Mouse (Mus musculus): ENCODE measurements around the gene Clstn2. TPM values are rescaled to one million over a fixed set of nuclear protein-coding genes. Genes with fewer than 3 reads are reported as not detected.

Clstn2 gene
- total and polyA plus RNA-seq, 3 experiments = not detected

GRCm38 (mm10) chr9:97977339-97977738 is 55.6 kb downstream of the Clstn2 start:
- no peaks in the 10 kb centered on the region for H3K36me3 ChIP-seq (ENCODE audit: control insufficient read depth in 1 of 2, insufficient read depth in 2 of 2, low read length in 2 of 2)
- H3K27me3 ChIP-seq (ENCODE audit: control insufficient read depth in 1 of 2, insufficient read depth in 2 of 2, low read length in 2 of 2) = no peaks in the 10 kb centered on the region
- DNase-seq (ENCODE audit: low read depth, low spot score) = no peak
- no peak overlapping the region for H3K4me3 ChIP-seq (ENCODE audit: control insufficient read depth in 1 of 2, insufficient read depth in 1 of 2, low read depth in 2 of 2, low read length in 2 of 2)
- H3K9me3 ChIP-seq (replicated peaks; ENCODE audit: insufficient read depth, low read length) = no peaks in the 10 kb centered on the region
- no peak overlapping the region for H3K27ac ChIP-seq (ENCODE audit: control insufficient read depth, low read depth, low read length)
- H3K79me2 ChIP-seq (ENCODE audit: control insufficient read depth, insufficient read depth, low read length, poor library complexity) = no peaks in the 10 kb centered on the region
- H3K4me1 ChIP-seq (ENCODE audit: control insufficient read depth in 1 of 2, insufficient read depth in 2 of 2, low read length in 2 of 2) = no peaks in the 10 kb centered on the region
- H3K9ac ChIP-seq (ENCODE audit: control insufficient read depth, low read depth, low read length, poor library complexity, severe bottlenecking) = no peak overlapping the region
- TF ChIP-seq RCOR1 (IDR thresholded peaks at IDR 0.05; ENCODE audit: low read depth, low read length) = no peak
- no peak for TF ChIP-seq GATA1 (IDR thresholded peaks at IDR 0.05; ENCODE audit: low read depth, low read length)
- no peak for TF ChIP-seq MYB (IDR thresholded peaks at IDR 0.05; ENCODE audit: low read depth, low read length)
- no peak for TF ChIP-seq BHLHE40 (IDR thresholded peaks at IDR 0.05; ENCODE audit: borderline replicate concordance, low read depth, low read length)
- TF ChIP-seq ELF1 (IDR thresholded peaks at IDR 0.05; ENCODE audit: low read depth, low read length) = no peak
- TF ChIP-seq ZMIZ1 (IDR thresholded peaks at IDR 0.05; ENCODE audit: low read depth, low read length) = no peak
- TF ChIP-seq SMC3 (IDR thresholded peaks at IDR 0.05; ENCODE audit: low read depth, low read length) = no peak
- no peak for TF ChIP-seq MYC (IDR thresholded peaks at IDR 0.05; ENCODE audit: low read depth, low read length)
- TF ChIP-seq ZNF384 (IDR thresholded peaks at IDR 0.05; ENCODE audit: low read depth, low read length) = no peak
- no peak for TF ChIP-seq TBP (IDR thresholded peaks at IDR 0.05; ENCODE audit: low read depth, low read length)
- no peak for TF ChIP-seq MEF2A (IDR thresholded peaks at IDR 0.05; ENCODE audit: extremely low read depth, insufficient replicate concordance, low read depth, low read length, poor library complexity, severe bottlenecking)
- no peak for TF ChIP-seq ZKSCAN1 (IDR thresholded peaks at IDR 0.05; ENCODE audit: low read depth, low read length)
- no peak for TF ChIP-seq CTCF (IDR thresholded peaks at IDR 0.05 in 2 of 3, conservative IDR thresholded peaks at IDR 0.05 in 1 of 3; ENCODE audit: control insufficient read depth in 1 of 3, insufficient read depth in 1 of 3, low read depth in 2 of 3, low read length in 3 of 3, poor library complexity in 1 of 3, severe bottlenecking in 1 of 3)
- no peak for TF ChIP-seq HCFC1 (IDR thresholded peaks at IDR 0.05; ENCODE audit: low read depth, low read length)
- no peak for TF ChIP-seq UBTF (IDR thresholded peaks at IDR 0.05; ENCODE audit: borderline replicate concordance, insufficient read depth, low read depth, low read length)
- TF ChIP-seq KAT2A (conservative IDR thresholded peaks at IDR 0.05; ENCODE audit: low read depth, low read length) = no peak

- Histone ChIP-seq H3K4me1 (ENCODE audit: control insufficient read depth in 1 of 2, insufficient read depth in 2 of 2, low read length in 2 of 2) (no peaks in the 10 kb centered on the region), H3K79me2 (ENCODE audit: control insufficient read depth, insufficient read depth, low read length, poor library complexity) (no peaks in the 10 kb centered on the region), H3K27ac (ENCODE audit: control insufficient read depth, low read depth, low read length) (no peak overlapping the region), H3K36me3 (ENCODE audit: control insufficient read depth in 1 of 2, insufficient read depth in 2 of 2, low read length in 2 of 2) (no peaks in the 10 kb centered on the region), H3K27me3 (ENCODE audit: control insufficient read depth in 1 of 2, insufficient read depth in 2 of 2, low read length in 2 of 2) (no peaks in the 10 kb centered on the region), H3K4me3 (ENCODE audit: control insufficient read depth in 1 of 2, insufficient read depth in 1 of 2, low read depth in 2 of 2, low read length in 2 of 2) (no peak overlapping the region), H3K9me3 (replicated peaks; ENCODE audit: insufficient read depth, low read length) (no peaks in the 10 kb centered on the region), H3K9ac (ENCODE audit: control insufficient read depth, low read depth, low read length, poor library complexity, severe bottlenecking) (no peak overlapping the region)
- TF ChIP-seq E2F4 (IDR thresholded peaks at IDR 0.05; ENCODE audit: borderline replicate concordance, low read depth, low read length) = no peak
- no peak for TF ChIP-seq MXI1 (IDR thresholded peaks at IDR 0.05; ENCODE audit: low read depth, low read length)
- no peak for TF ChIP-seq USF2 (IDR thresholded peaks at IDR 0.05; ENCODE audit: borderline replicate concordance in 1 of 2, insufficient read depth in 1 of 2, low read depth in 1 of 2, low read length in 2 of 2)
- TF ChIP-seq BHLHE40 (IDR thresholded peaks at IDR 0.05; ENCODE audit: borderline replicate concordance, low read depth, low read length) = no peak
- no peak for TF ChIP-seq HCFC1 (IDR thresholded peaks at IDR 0.05; ENCODE audit: low read depth, low read length)
- no peak for TF ChIP-seq MAZ (IDR thresholded peaks at IDR 0.05; ENCODE audit: low read depth, low read length)
- no peak for TF ChIP-seq POLR2AphosphoS5 (IDR thresholded peaks at IDR 0.05; ENCODE audit: borderline replicate concordance, low read depth, low read length)
- no peak for TF ChIP-seq MEF2A (IDR thresholded peaks at IDR 0.05; ENCODE audit: extremely low read depth, insufficient replicate concordance, low read depth, low read length, poor library complexity, severe bottlenecking)
- TF ChIP-seq TBP (IDR thresholded peaks at IDR 0.05; ENCODE audit: low read depth, low read length) = no peak
- TF ChIP-seq MAX (IDR thresholded peaks at IDR 0.05; ENCODE audit: low read length) = no peak
- TF ChIP-seq USF1 (IDR thresholded peaks at IDR 0.05; ENCODE audit: low read depth, low read length) = no peak
- TF ChIP-seq CHD1 (IDR thresholded peaks at IDR 0.05; ENCODE audit: low read depth, low read length) = no peak
- no peak for TF ChIP-seq JUND (IDR thresholded peaks at IDR 0.05; ENCODE audit: low read depth, low read length)
- TF ChIP-seq SIN3A (IDR thresholded peaks at IDR 0.05; ENCODE audit: low read length) = no peak
- TF ChIP-seq MAFK (IDR thresholded peaks at IDR 0.05; ENCODE audit: borderline replicate concordance, low read depth, low read length) = no peak
- no peak for TF ChIP-seq NELFE (IDR thresholded peaks at IDR 0.05; ENCODE audit: low read depth, low read length)
- no peak for TF ChIP-seq ZC3H11A (IDR thresholded peaks at IDR 0.05; ENCODE audit: low read depth, low read length)
- no peak for DNase-seq (ENCODE audit: low read depth, low spot score)
These were observed 58.1 kb downstream of the Clstn2 start for GRCm38 (mm10) chr9:97974801-97975347.
